Mouse (Mus musculus): Measurements from ENCODE around the gene Olfr324.

The Olfr324 gene

GRCm38 (mm10) chr11:58630401-58630800 lies 35.5 kb downstream of the Olfr324 start, which contains the start of gene Olfr323:
Gene Olfr323 (minus strand): TSS chr11:58630501.
- intact Hi-C loops (cut with DNase I) = no loop called here

- intact Hi-C loops (cut with DNase I) = loop anchor here (5.0 kb wide), 1 partner anchor 233 kb away; no protein-coding TSS in a partner anchor
Measured at GRCm38 (mm10) chr11:58634878-58635277, 40.0 kb downstream of the Olfr324 start.

GRCm38 (mm10) chr11:58636376-58636977 lies 41.6 kb downstream of the Olfr324 start:
- intact Hi-C loops (cut with DNase I) = loop anchor here (5.0 kb wide), 1 partner anchor 234 kb away; no protein-coding TSS in a partner anchor

GRCm38 (mm10) chr11:58638176-58638701 lies 43.3 kb downstream of the Olfr324 start:
- intact Hi-C loops (cut with DNase I) = loop anchor here (5.0 kb wide), 1 partner anchor 236 kb away; no protein-coding TSS in a partner anchor

GRCm38 (mm10) chr11:58640272-58640867 lies 45.5 kb downstream of the Olfr324 start, which contains the start of gene Trim58:
Gene Trim58 (plus strand): TSS chr11:58640465.
- intact Hi-C loops (cut with DNase I) = no loop called here

- intact Hi-C loops (cut with DNase I) = no loop called here
Measured at GRCm38 (mm10) chr11:58641057-58641456, 46.1 kb downstream of the Olfr324 start.

- intact Hi-C loops (cut with DNase I) = no loop called here
Measured at GRCm38 (mm10) chr11:58641638-58642358, 46.9 kb downstream of the Olfr324 start.

- intact Hi-C loops (cut with DNase I) = no loop called here
Measured at GRCm38 (mm10) chr11:58643350-58643749, 48.4 kb downstream of the Olfr324 start.
